Mouse (Mus musculus) heart, embryonic 10.5 days (tissue): ENCODE measurements around the gene Fam166a. TPM values are rescaled to one million over a fixed set of nuclear protein-coding genes. Genes with fewer than 3 reads are reported as not detected.
A peak's percentile ranks its signal among the peaks of the same experiment; 100 is the strongest.

ENCODE experiments used
- DNase-seq: peaks from one replicate; pipeline ENCODE4 v3.0.0-alpha.2; 2017; ENCODE audit warnings: low spot score
- H3K27ac ChIP-seq: fragments of 300-500 bp; sonication (generic); 2 replicates; pipeline ENCODE4 v1.5.1; 2016; ENCODE audit warnings: mild to moderate bottlenecking
- H3K27me3 ChIP-seq: fragments of 300-500 bp; sonication (generic); 2 replicates; pipeline ENCODE4 v1.6.1; 2016; ENCODE audit warnings: mild to moderate bottlenecking; ENCODE audit not compliant: poor library complexity, insufficient read depth, severe bottlenecking
- H3K36me3 ChIP-seq: fragments of 300-500 bp; sonication (generic); 2 replicates; pipeline ENCODE4 v1.6.1; 2016; ENCODE audit warnings: mild to moderate bottlenecking, moderate library complexity
- H3K4me1 ChIP-seq: fragments of 300-500 bp; sonication (generic); 2 replicates; pipeline ENCODE4 v1.6.1; 2016; ENCODE audit warnings: mild to moderate bottlenecking
- H3K4me3 ChIP-seq: fragments of 300-500 bp; sonication (generic); 2 replicates; pipeline ENCODE4 v1.5.1; 2016; ENCODE audit warnings: mild to moderate bottlenecking, moderate library complexity
- H3K9me3 ChIP-seq: fragments of 300-500 bp; sonication (generic); 2 replicates; pipeline ENCODE4 v1.6.1; 2016; ENCODE audit warnings: mild to moderate bottlenecking, moderate library complexity
- WGBS: fragments of 180-500 bp; shearing (Covaris S2); methylation state at CpG from one replicate; pipeline ENCODE4 v1.1.7; 2016; 5-methylcytosine and 5-hydroxymethylcytosine counted together
- polyA plus RNA-seq: library from polyadenylated mRNA; unstranded; fragments of >200 nt; fragmentation: Nextera tagmentation; extraction: Ambion mirVana; gene quantifications from 2 replicates; pipeline ENCODE4 v1.2.1, GENCODE M21; 2016

The Fam166a gene
- polyA plus RNA-seq, 1 experiment from 2014 or later = 0.92 TPM

DNA sequence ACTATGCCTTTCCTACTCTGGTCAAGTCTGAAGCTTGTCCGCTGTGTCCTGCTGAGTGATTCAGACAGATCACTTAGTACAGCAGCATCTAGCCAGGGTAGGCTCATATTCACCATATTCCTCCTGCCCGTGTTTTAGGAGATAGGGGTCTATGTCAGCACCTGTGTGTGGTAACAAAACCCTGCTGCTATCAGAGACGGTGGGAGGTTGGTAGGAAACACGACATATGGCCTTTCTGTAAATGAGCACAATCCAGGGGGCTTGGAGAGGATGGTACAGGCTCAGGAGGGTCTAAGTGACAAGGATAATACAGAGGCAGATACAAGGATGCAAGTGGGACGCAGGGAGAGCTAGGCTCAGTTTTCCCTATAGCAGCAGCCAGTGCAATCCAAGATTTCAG, 11.0 kb downstream of the Fam166a start:
- Histone ChIP-seq H3K27me3 (peaks cover 54% of the 10 kb centered on the region), H3K4me1 (peaks cover 25% of the 10 kb centered on the region), H3K4me3 (no peak overlapping the region), H3K27ac (no peak overlapping the region), H3K36me3 (no peaks in the 10 kb centered on the region), H3K9me3 (no peaks in the 10 kb centered on the region)
- 82% methylated on average over 5 of the region's 5 CpGs for WGBS
- no peak for DNase-seq

DNA sequence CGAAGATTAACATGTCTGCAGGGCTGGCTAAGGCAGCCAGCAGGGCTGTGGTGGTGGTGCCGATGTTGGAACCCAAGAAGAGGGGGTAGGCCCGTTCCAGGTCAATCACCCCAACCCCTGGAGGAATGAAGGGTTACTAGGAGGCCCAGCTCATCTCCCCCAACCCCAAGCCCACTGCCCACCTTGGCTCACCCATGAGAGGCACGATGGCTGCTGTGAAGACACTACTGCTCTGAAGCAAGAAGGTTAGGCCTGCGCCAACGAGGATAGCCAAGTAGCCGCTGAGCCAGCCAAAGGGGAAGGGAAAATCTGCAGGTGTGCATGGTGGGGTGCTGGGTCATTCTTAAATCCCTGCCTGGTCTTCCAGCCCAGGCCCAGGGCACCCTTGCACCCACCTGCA, 12.0 kb downstream of the Fam166a start:
- Histone ChIP-seq H3K4me3 (no peak overlapping the region), H3K27me3 (peaks cover 63% of the 10 kb centered on the region), H3K9me3 (no peaks in the 10 kb centered on the region), H3K27ac (no peak overlapping the region), H3K36me3 (no peaks in the 10 kb centered on the region), H3K4me1 (peaks cover 20% of the 10 kb centered on the region)
- WGBS = 80% methylated on average over 7 of the region's 7 CpGs
- DNase-seq = no peak

- Histone ChIP-seq H3K4me1 (peaks cover 18% of the 10 kb centered on the region), H3K9me3 (no peaks in the 10 kb centered on the region)
Observed at GRCm38 (mm10) chr2:25231038-25231437, 12.5 kb downstream of the Fam166a start.

DNA sequence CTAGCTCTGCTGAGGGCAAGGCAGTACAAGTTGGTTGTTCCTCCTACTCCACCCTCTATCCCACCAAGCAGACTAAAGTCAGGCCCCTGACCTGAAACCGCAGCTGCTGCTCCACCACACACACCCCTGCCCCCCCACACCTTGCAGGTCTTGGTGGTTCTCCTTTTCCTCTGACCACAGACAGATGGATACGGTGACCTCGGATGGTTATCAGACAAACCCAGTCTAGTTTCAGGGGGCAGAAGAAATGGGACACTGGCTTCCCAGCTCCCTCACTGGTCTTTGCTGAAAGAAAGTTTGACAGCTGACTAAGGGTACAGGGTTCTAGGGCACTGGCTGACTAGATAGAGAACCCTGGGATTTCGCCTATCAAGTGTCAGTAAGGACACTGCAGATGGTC, 14.9 kb downstream of the Fam166a start:
- Histone ChIP-seq H3K9me3 (no peaks in the 10 kb centered on the region), H3K27me3 (peaks cover 83% of the 10 kb centered on the region), H3K27ac (no peak overlapping the region), H3K4me3 (no peak overlapping the region), H3K4me1 (peaks cover 14% of the 10 kb centered on the region), H3K36me3 (no peaks in the 10 kb centered on the region)
- WGBS = 71% methylated on average over 4 of the region's 4 CpGs
- DNase-seq = no peak

More at GRCm38 (mm10) chr2:25231038-25231437, 12.5 kb downstream of the Fam166a start:
- no peak for DNase-seq
- Histone ChIP-seq H3K36me3 (no peaks in the 10 kb centered on the region), H3K4me3 (no peak overlapping the region), H3K27me3 (peaks cover 67% of the 10 kb centered on the region), H3K27ac (no peak overlapping the region)
- 57% methylated on average over 12 of the region's 12 CpGs for WGBS

GRCm38 (mm10) chr2:25234050-25234449, 15.5 kb downstream of the Fam166a start, which contains the start of gene Slc34a3:
TSS of gene Slc34a3 (minus strand) at chr2:25234364.
- H3K9me3 ChIP-seq = no peaks in the 10 kb centered on the region
- no peak within 1 kb of the TSS for H3K27ac ChIP-seq
- no peak within 1 kb of the TSS for H3K4me3 ChIP-seq
- 80% methylated on average over 3 of the region's 3 CpGs for WGBS
- H3K36me3 ChIP-seq = no peaks in the 10 kb centered on the region
- H3K27me3 ChIP-seq = peaks cover 82% of the 10 kb centered on the region
- H3K4me1 ChIP-seq = peaks cover 7% of the 10 kb centered on the region
- no peak for DNase-seq

- H3K27ac ChIP-seq = no peak overlapping the region
- H3K4me3 ChIP-seq = no peak overlapping the region
- H3K9me3 ChIP-seq = no peaks in the 10 kb centered on the region
- peaks cover 78% of the 10 kb centered on the region for H3K27me3 ChIP-seq
- 63% methylated on average over 5 of the region's 5 CpGs for WGBS
- DNase-seq = no peak
- no peaks in the 10 kb centered on the region for H3K36me3 ChIP-seq
- peaks cover 6% of the 10 kb centered on the region for H3K4me1 ChIP-seq
Observed at GRCm38 (mm10) chr2:25234551-25235220, 16.1 kb downstream of the Fam166a start.

DNA sequence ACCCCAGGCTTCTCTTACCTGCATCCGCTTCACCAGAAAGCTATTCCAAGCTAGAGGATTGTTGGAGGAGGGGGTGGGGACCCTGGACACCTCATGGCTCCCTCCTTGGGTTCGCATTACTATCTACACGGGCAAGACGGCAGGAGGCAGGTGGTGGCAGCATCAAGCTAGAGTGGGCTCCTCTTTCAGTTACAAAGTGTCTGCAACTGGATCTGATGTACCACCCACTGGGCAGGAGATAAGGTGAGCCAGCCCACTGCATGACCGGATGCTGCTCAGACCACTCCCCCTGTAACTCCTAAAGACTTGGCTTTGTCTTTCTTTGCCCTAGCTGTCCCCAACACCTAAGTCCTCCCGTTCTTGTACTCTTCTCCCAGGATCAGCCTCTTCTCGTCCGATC, 18.1 kb downstream of the Fam166a start, which contains the start of gene Rnf224:
Gene Rnf224 (minus strand): TSS at position 174 of the 400 bp plus-strand sequence.
- Histone ChIP-seq H3K4me1 (peaks cover 21% of the 10 kb centered on the region), H3K9me3 (no peaks in the 10 kb centered on the region), H3K36me3 (no peaks in the 10 kb centered on the region), H3K27me3 (peaks cover 68% of the 10 kb centered on the region), H3K4me3 (0 out of 2 replicates have a peak within 1 kb of the TSS, but pooled peaks have one; percentile 27), H3K27ac (no peak within 1 kb of the TSS)
- no peak for DNase-seq
- WGBS = 19% methylated on average over 8 of the region's 8 CpGs

DNA sequence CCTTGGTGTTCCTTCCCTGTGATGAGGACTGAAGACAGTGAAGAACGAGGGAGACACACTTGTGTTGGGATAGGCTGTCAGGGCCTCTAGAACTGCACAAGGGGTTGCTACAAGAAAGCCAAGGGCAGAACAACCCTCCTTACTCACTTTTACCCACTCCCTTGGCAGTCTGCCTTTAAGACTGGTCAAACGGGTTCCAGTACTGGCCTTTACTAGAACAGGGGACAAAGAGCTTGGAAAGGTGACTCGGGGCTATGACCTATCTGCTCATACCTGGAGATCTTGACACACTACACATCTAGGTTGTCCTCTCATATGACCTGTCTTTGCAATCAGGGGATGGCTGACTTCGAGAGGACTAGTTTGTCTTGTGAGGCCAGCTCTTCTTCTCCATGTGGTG, 19.0 kb downstream of the Fam166a start:
- Histone ChIP-seq H3K4me3 (no peak overlapping the region), H3K27ac (no peak overlapping the region), H3K4me1 (peaks cover 30% of the 10 kb centered on the region), H3K27me3 (peaks cover 67% of the 10 kb centered on the region), H3K36me3 (no peaks in the 10 kb centered on the region), H3K9me3 (no peaks in the 10 kb centered on the region)
- WGBS = 61% methylated on average over 4 of the region's 4 CpGs
- no peak for DNase-seq

DNA sequence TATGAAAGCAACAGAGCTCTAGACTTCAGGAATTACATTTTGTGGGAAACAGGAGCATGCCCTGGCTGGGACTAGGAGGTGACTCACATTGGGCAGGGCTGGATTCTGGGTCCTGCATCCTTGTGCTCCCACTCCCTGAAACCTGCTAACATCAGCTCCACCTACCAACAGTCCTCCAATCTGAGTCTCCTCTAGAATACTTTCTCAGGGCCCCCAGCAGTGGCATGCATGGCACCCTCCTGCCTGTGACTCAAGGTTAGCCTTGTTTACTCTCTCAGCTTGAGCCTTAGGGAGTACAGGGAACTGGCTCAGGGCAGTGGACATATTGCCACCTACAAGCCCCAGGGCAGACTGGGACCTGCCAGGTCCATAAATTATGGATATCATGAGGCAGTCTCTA, 19.6 kb downstream of the Fam166a start:
- Histone ChIP-seq H3K9me3 (no peaks in the 10 kb centered on the region), H3K27ac (no peak overlapping the region), H3K4me1 (peaks cover 36% of the 10 kb centered on the region), H3K4me3 (no peak overlapping the region), H3K36me3 (no peaks in the 10 kb centered on the region), H3K27me3 (peaks cover 67% of the 10 kb centered on the region)
- DNase-seq = no peak

DNA sequence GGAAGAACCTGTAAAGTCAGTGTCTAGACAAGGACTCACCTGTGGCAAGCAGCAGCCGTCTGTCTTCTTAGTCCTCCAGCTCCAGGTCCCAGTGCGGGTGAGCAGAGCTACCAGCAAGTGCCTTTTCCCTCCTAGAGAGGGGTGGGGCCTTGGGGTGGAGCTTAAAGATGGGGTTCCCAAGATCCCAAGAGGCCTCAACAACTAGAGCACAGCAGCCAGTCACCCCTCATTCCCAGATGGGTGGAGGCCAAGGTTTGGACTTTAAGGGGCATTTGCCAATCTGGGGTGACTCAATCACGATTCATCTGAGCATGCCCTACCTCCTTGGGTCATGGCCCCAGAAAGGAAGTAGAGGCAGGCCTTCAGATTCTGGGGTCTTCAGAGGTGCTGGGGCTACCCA, 21.2 kb downstream of the Fam166a start:
- Histone ChIP-seq H3K36me3 (peaks cover under 1% of the 10 kb centered on the region; the same call in 1 of the 2 replicates), H3K27ac (no peak overlapping the region), H3K4me1 (peaks cover 36% of the 10 kb centered on the region), H3K27me3 (peaks cover 64% of the 10 kb centered on the region), H3K4me3 (no peak overlapping the region), H3K9me3 (no peaks in the 10 kb centered on the region)
- DNase-seq = no peak
- 75% methylated on average over 3 of the region's 3 CpGs for WGBS

DNA sequence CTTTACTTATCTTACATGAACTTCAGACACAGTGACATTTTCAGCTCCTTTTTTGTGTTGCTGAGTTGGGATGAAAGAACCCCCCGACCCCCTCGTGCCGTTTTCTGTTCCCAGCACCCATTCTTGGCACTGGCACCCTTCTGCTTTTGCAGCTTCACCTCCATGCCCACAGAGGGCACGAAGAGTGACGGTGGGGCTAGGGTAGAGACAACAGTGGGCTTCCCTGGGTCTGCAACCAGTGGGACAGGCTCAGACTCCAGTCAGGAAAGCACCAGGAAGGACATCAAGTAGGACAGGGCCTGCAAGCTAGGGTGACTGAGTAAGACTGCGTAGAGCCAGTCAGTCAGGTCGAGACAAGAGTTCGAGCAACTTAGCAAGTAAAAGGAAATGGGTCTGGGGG, 21.8 kb downstream of the Fam166a start:
- Histone ChIP-seq H3K4me1 (peaks cover 36% of the 10 kb centered on the region), H3K4me3 (peak overlapping the region; percentile 70), H3K36me3 (peaks cover 6% of the 10 kb centered on the region; the same call in 1 of the 2 replicates), H3K9me3 (no peaks in the 10 kb centered on the region), H3K27ac (peak overlapping the region; percentile 78), H3K27me3 (peaks cover 60% of the 10 kb centered on the region)
- no peak for DNase-seq
- WGBS = 48% methylated on average over 8 of the region's 8 CpGs

- peaks cover 55% of the 10 kb centered on the region for H3K27me3 ChIP-seq
- 2% methylated on average over 29 of the region's 29 CpGs for WGBS
- H3K4me1 ChIP-seq = peaks cover 36% of the 10 kb centered on the region
Observed at GRCm38 (mm10) chr2:25240723-25241437, 22.3 kb downstream of the Fam166a start.

DNA sequence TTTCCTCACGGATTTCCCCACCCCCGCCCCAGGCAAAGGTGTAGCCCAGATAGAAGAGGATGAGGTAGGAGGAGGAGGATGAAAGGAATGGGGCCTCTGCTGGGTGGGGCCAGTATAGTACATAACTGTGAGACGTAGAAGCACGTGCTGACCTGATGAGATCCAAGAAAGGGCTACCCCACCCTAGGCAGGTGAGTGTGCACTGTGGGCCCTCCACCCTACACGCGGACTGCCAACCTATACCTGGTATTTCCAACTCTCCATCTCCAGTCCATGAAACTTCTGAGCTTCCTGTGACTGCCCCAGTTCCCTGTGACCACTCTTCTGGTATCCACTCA, 22.9 kb downstream of the Fam166a start:
- H3K9me3 ChIP-seq = no peaks in the 10 kb centered on the region
- H3K4me3 ChIP-seq = peak overlapping the region; percentile 70
- peaks cover 49% of the 10 kb centered on the region for H3K27me3 ChIP-seq
- DNase-seq = no peak
- 23% methylated on average over 6 of the region's 6 CpGs for WGBS
- H3K36me3 ChIP-seq = peaks cover 16% of the 10 kb centered on the region; the same call in 1 of the 2 replicates
- no peak overlapping the region for H3K27ac ChIP-seq
- peaks cover 34% of the 10 kb centered on the region for H3K4me1 ChIP-seq

More at GRCm38 (mm10) chr2:25240723-25241437, 22.3 kb downstream of the Fam166a start:
- Histone ChIP-seq H3K4me3 (peak overlapping the region; percentile 70), H3K9me3 (no peaks in the 10 kb centered on the region), H3K36me3 (peaks cover 11% of the 10 kb centered on the region; the same call in 1 of the 2 replicates), H3K27ac (peak overlapping the region; percentile 78)
- DNase-seq = peak; percentile 90
